Mouse (Mus musculus) C2C12 (cell line): ENCODE measurements around the gene Mcm10.

Experiments
- CEBPB ChIP-seq: IDR thresholded peaks from one replicate; pipeline ENCODE4 v1.6.1; 2011; ENCODE audit warnings: low read depth, mild to moderate bottlenecking, control low read depth, moderate library complexity
- CTCF ChIP-seq: IDR thresholded peaks from one replicate; pipeline ENCODE4 v1.5.1; 2011; ENCODE audit not compliant: control insufficient read depth, insufficient read depth, insufficient read length
- MAX ChIP-seq: IDR thresholded peaks from one replicate; pipeline ENCODE4 v1.6.1; 2011; ENCODE audit warnings: mild to moderate bottlenecking, control low read depth
- MYOD1 ChIP-seq: IDR thresholded peaks from one replicate; pipeline ENCODE4 v1.6.1; 2011; ENCODE audit warnings: low read depth; ENCODE audit not compliant: control insufficient read depth, insufficient read length
- MYOG ChIP-seq: IDR thresholded peaks from one replicate; pipeline ENCODE4 v1.6.1; 2011; ENCODE audit not compliant: control insufficient read depth, insufficient read length; ENCODE audit errors: extremely low read depth
- USF1 ChIP-seq: IDR thresholded peaks from one replicate; pipeline ENCODE4 v1.6.1; 2011; ENCODE audit warnings: low read depth, mild to moderate bottlenecking, control low read depth, moderate library complexity

GRCm38 (mm10) chr2:5007107-5007506 lies 5.5 kb downstream of the Mcm10 start:
- TF ChIP-seq CTCF (no peak), CEBPB (no peak), MYOG (no peak), MAX (no peak), USF1 (no peak), MYOD1 (no peak)
